Mouse (Mus musculus): ENCODE data around the gene Slit3. TPM values are rescaled to one million over a fixed set of nuclear protein-coding genes. Genes with fewer than 3 reads are reported as not detected.
A peak's percentile ranks its signal among the peaks of the same experiment; 100 is the strongest.

The Slit3 gene
- 10 to 100 TPM; 41.4 to 47.4 TPM for total RNA-seq (2021)

- DNase-seq (ENCODE audit: extremely low spot score in 1 of 2, low spot score in 2 of 2), result peak in 1 of 2 experiments; percentile 46
- intact Hi-C loops (cut with DNase I), result loop anchor here (5.0 kb wide), 1 partner anchor 76 kb away; no protein-coding TSS in a partner anchor
Measured at GRCm38 (mm10) chr11:35120894-35121610, at the start of gene Slit3. Slit3 (plus strand) TSS chr11:35121224.

DNA sequence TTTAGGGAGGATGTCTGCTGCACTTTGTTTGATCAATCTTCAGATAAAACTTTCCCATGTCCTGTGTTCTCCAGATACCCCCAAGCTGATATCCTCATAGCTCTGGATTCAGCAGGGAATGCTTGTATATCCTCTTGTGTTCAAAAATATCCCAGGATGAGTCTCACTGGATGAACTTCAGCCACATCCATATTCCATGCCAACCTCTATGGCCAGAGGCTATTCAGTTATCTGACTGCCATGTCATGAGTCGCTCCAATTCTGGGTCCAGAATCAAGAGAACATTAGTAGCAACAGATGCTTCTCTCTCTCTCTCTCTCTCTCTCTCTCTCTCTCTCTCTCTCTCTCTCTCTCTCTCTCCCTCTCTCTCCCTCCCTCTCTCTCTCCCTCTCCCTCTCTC is 49.6 kb upstream of the Slit3 start:
- intact Hi-C loops (cut with DNase I), result no loop called here
- no peak for DNase-seq (ENCODE audit: extremely low spot score in 1 of 2, low spot score in 2 of 2)

DNA sequence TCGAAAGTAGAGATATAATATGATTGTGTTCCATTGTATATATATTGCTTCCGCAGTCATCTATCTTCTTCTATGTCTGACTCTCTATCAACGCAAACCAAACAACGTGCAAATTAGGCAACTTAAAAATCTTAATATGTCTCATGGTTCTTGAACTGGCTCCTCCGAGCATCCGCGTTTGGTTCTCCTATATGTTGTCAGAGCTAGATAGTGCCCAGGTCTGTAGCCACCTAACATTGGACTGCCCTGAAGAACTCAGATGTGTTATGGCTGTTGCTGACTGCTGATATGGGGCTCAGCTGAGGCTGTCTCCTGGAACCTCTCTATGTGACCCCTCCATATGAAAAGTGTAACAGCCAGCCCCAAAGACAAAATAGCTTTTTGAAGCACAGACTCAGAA is 45.6 kb upstream of the Slit3 start:
- DNase-seq (ENCODE audit: extremely low spot score in 1 of 2, low spot score in 2 of 2), result no peak
- intact Hi-C loops (cut with DNase I), result no loop called here

- no peak for DNase-seq (ENCODE audit: extremely low spot score in 1 of 2, low spot score in 2 of 2)
- intact Hi-C loops (cut with DNase I), result no loop called here
Measured at GRCm38 (mm10) chr11:35080451-35081125, 40.4 kb upstream of the Slit3 start.

DNA sequence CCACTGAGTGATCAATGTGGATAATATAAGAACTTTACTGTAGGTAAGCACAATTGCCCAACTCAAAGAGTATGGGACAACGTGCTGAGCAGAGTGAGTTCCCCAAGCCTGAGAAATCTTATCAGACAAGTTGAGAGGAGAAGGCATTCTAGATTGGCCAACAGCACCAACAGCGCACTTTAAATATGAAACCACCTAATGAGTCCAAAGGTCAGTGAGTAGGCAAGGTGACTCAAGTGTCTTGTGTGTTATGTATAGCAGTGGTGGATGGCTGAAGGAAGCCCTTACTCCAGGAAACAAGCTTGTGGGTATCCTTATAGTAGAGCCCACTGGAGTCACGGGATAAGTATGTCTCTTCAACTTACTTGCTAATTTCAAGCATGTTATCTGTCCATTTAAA is 38.7 kb upstream of the Slit3 start:
- intact Hi-C loops (cut with DNase I), result no loop called here
- no peak for DNase-seq (ENCODE audit: extremely low spot score in 1 of 2, low spot score in 2 of 2)

- intact Hi-C loops (cut with DNase I), result no loop called here
- DNase-seq (ENCODE audit: extremely low spot score in 1 of 2, low spot score in 2 of 2), result no peak
Measured at GRCm38 (mm10) chr11:35083049-35083448, 38.0 kb upstream of the Slit3 start.

GRCm38 (mm10) chr11:35085351-35085750 is 35.7 kb upstream of the Slit3 start:
- no peak for DNase-seq (ENCODE audit: extremely low spot score in 1 of 2, low spot score in 2 of 2)
- intact Hi-C loops (cut with DNase I), result no loop called here

DNA sequence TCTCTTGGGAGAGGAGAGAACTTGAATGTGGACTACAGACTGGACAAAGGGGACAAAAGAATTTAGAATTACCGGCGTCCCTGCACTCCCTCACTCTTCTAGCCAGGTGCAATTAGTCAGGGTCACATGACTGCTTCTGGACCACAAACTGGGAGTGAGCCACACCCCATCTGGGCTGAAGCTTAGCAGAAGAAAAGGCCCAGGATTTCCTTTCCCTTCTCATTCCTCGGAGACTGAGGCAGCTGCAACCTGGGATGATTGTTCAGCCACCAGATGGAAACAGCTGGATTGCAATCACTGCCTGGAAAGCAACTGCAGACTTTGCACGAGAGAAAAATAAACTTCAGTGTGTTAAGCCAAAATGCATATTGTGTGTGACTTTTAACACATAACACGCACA is 35.0 kb upstream of the Slit3 start:
- intact Hi-C loops (cut with DNase I), result no loop called here
- DNase-seq (ENCODE audit: extremely low spot score in 1 of 2, low spot score in 2 of 2), result no peak

DNA sequence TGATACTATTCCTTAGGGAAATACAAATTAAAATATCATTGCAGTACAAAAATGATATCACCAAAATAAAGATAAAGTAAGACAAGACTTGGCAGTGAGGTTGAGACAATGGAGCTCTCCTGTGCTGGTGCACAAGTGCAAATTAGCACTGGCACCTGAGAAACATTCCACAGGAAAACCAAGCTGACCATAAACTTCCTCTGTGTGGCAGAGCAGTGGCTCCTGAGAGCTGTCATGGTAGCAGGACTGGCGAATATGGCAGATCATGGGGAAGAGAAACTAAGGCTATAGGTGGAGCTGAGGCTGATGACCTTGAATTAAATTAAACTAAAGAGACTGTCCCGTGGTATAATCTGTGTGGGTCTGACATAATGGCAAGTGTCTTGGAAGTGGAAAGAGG is 33.6 kb upstream of the Slit3 start:
- intact Hi-C loops (cut with DNase I), result no loop called here
- DNase-seq (ENCODE audit: extremely low spot score in 1 of 2, low spot score in 2 of 2), result no peak

DNA sequence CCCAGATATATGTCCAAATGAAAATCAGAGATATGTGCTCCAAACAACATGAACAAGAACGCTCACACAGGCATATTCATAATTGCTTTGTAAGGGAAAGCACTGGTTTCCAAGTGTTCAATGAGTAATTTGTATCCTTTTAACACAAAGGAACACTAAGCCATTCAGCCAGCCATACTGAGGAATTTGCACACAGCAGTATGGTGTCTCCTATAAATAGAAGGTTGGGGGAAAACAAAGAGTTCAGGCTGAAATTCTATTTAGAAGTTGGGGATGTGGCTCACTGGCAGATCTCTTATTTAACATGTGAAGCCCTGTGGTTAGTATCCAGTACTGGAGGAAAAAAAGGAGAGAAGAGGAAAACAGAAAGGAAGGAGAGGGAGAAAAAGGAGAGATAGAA is 32.9 kb upstream of the Slit3 start:
- no peak for DNase-seq (ENCODE audit: extremely low spot score in 1 of 2, low spot score in 2 of 2)
- intact Hi-C loops (cut with DNase I), result no loop called here

DNA sequence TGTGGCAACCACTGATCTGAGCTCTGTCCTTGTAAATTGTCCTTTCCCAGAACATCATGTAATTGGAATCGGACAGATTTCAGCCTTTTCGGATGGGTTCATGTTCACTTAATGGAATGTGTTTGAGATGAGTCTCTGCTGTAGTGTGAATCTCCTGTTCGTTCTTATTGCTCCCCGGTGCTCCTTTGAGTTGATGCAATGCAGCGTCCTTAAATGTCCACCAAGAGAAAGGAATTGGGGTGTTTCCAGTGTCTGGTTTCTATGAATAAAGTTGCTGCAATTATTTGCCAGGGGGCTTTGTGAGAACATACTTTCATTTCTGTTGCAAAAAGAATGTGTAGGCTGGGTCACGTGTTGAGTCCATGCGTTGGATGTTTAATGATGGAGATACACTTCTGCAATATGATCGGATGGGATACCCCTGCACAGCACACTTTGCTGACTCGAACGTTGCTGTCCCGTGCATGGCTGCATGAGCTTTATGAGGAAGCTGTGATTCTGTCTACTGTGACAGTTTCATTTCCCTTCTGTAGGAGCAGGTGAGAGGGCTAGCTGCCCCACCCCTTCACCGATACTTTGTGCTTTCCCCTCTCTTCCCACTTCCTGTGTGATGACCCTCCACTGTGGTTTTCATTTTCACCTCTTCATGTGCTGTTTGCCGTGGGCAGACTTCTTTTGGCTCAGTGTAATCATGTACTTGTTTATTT is 30.2 kb upstream of the Slit3 start:
- DNase-seq (ENCODE audit: extremely low spot score in 1 of 2, low spot score in 2 of 2), result no peak
- intact Hi-C loops (cut with DNase I), result no loop called here

DNA sequence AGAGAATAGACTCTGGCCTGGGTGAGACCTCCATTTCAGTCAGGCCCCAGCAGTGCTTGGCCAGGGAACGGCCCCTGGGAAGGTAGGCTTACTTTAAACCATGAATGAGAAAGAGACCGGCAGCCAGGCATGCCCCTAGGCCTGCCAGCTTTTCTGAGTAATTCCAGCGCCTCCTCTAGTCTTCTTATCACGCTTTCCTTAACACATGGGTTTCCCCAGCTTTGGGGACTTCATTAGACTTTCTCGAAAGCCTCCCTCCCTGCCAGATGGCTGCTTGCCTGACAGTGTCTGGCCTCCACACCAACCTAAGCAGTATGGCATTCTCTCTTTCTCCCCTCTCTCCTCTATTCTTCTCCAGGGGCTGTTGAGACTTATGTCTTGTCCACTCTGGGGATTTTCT is 24.5 kb upstream of the Slit3 start:
- intact Hi-C loops (cut with DNase I), result no loop called here
- DNase-seq (ENCODE audit: extremely low spot score in 1 of 2, low spot score in 2 of 2), result no peak

GRCm38 (mm10) chr11:35109781-35110180 is 11.2 kb upstream of the Slit3 start:
- no peak for DNase-seq (ENCODE audit: extremely low spot score in 1 of 2, low spot score in 2 of 2)
- intact Hi-C loops (cut with DNase I), result no loop called here

DNA sequence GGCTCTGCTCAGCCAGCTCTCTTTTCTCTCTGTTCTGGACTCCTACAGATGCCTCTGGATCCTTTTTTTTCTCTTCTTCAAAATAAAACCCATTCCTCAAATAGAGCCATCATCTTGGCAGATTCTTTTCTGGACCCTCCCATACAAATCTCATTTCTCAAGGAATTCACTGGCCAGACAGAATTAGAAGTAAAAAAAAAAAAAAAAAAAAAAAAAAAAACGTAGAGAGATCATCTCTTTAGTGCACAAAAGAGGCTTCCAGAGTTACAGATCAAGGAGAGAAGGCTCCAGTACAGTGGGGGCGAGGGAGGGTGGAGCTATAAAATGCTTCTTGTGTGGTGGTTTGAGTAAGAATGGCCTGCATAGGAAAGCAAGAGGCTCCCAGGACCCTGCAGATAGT is 10.2 kb upstream of the Slit3 start:
- intact Hi-C loops (cut with DNase I), result no loop called here
- no peak for DNase-seq (ENCODE audit: extremely low spot score in 1 of 2, low spot score in 2 of 2)

DNA sequence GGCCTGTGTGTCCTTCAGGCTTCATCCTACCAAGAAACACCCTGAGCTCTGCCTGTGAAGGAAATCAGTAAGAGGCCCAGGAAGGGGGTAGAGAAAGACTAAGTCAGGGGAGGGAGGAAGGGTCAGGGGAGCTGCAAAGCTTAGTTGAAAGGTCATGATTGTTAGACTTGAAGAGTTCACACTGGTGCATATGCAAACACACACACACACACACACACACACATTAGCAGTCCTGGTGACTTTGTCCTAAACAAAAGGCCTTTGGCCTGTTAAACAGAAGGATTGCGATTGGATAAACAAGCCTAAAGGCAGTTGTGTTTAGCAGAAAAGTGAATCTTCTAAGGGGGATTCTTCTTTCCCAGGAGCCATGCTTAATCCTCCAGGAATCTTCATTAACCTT is 7.7 kb upstream of the Slit3 start:
- no peak for DNase-seq (ENCODE audit: extremely low spot score in 1 of 2, low spot score in 2 of 2)
- intact Hi-C loops (cut with DNase I), result no loop called here

GRCm38 (mm10) chr11:35116436-35116835 is 4.6 kb upstream of the Slit3 start:
- intact Hi-C loops (cut with DNase I), result loop anchor here (5.0 kb wide), 1 partner anchor 234 kb away; no protein-coding TSS in a partner anchor
- DNase-seq (ENCODE audit: extremely low spot score in 1 of 2, low spot score in 2 of 2), result no peak

DNA sequence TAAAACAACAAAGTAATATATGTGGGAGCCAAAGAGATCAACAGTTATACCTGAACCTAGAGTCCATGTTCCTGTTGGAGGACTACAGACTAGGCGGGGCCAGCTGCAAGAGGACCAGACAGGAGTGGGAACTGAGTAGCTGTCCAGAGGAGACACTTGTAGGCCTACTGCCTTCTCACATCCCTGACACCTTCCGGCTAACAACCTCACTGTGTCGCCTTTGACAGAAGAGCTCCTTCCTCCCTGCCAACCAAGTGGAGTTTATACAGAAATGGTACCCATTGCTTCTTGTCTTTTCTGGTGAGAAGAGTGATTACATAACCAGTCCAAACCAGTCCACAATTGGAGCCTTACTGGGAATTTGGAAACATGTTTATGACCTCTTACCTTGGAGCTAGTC is 3.2 kb upstream of the Slit3 start:
- no peak for DNase-seq (ENCODE audit: extremely low spot score in 1 of 2, low spot score in 2 of 2)
- intact Hi-C loops (cut with DNase I), result loop anchor here (2.0 to 5.0 kb wide), 2 partner anchors 236 to 291 kb away; no protein-coding TSS in a partner anchor

DNA sequence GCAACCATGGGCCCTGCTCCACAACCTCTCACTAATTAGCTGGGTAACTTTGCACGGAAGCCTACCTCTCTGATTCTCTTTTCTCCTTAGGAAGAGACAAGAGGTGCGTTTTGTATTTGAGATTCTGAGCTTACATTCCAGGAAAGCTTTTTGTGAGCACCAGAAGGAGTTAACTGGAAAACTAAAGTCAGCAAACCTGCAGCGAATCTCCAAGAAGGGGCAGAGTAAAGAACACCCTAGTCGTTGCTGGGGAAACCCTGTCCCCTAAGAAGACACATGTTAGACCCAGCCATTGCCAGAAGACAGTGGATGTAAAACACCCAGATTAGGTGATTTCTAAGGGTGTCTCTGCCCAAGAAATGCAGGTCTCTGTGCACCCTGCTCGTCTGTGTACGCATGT is 2.3 kb upstream of the Slit3 start:
- intact Hi-C loops (cut with DNase I), result loop anchor here (2.0 to 5.0 kb wide), 2 partner anchors 236 to 290 kb away; no protein-coding TSS in a partner anchor
- DNase-seq (ENCODE audit: extremely low spot score in 1 of 2, low spot score in 2 of 2), result no peak

DNA sequence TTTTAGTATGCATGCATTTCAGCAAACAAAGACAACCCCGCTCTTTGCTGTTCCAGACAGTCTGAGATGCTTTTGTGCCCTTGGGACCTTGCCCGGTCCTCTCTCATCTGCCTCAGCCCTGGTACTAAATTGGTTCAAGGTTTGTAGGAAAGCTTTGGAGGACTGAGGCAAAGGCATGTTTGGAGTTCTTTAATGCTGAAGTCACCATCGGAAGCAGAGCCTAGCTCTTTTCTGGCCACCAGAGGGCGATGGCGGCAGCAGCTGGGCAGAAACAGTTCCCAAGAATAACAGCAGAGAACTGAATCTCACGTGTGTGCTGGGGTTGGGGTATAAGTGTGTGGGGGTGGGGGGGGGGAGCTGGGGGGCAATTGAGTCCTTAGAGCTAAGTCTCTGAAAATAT is 1.7 kb upstream of the Slit3 start:
- intact Hi-C loops (cut with DNase I), result loop anchor here (2.0 to 5.0 kb wide), 2 partner anchors 237 to 289 kb away; no protein-coding TSS in a partner anchor
- DNase-seq (ENCODE audit: extremely low spot score in 1 of 2, low spot score in 2 of 2), result peak; percentile 67 to 79

- intact Hi-C loops (cut with DNase I), result loop anchor here (5.0 kb wide), 1 partner anchor 77 kb away; no protein-coding TSS in a partner anchor
- DNase-seq (ENCODE audit: extremely low spot score in 1 of 2, low spot score in 2 of 2), result no peak
Measured at GRCm38 (mm10) chr11:35120076-35120475, 948 bp upstream of the Slit3 start.

Data from left cerebral cortex, postnatal 10 days (tissue).